Mouse (Mus musculus): ENCODE data around the gene Mtmr12. TPM values are rescaled to one million over a fixed set of nuclear protein-coding genes. Genes with fewer than 3 reads are reported as not detected.
"Not testable (repeated sequence)": the region's sequence is repeated elsewhere in the genome, so short reads cannot be mapped to it uniquely, and the experiment has no call there.

Mtmr12 gene
- polyA plus RNA-seq, 1 experiment, result 49.2 TPM

DNA sequence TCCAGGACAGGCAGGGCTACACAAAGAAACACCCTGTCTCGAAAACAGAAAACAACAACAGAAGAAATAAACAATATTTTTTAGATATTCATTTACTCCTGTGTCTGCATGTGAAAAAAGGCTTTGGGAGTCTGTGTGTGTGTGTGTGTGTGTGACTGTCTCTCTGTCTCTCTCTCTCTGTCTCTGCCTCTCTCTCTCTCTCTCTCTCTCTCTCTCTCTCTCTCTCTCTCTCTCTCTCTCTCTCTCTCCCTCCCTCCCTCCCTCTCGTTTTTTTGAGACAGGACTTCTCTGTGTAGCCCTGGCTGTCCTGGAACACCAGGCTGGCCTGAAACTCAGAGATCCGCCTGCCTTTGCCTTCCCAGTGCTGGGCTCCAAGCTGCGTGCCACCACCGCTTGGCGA lies 8.9 kb upstream of the Mtmr12 start:
- Histone ChIP-seq H3K4me1 (replicated peaks; ENCODE audit: control insufficient read depth, insufficient read depth, low read length) (peaks cover 12% of the 10 kb centered on the region), H3K27me3 (ENCODE audit: control insufficient read depth, insufficient read depth, low read length) (no peaks in the 10 kb centered on the region; the same call in 1 of the 2 replicates), H3K36me3 (ENCODE audit: control insufficient read depth, insufficient read depth, low read length) (no peaks in the 10 kb centered on the region), H3K4me3 (ENCODE audit: control insufficient read depth, insufficient read depth, low read length) (no peak overlapping the region), H3K27ac (ENCODE audit: control insufficient read depth, insufficient read depth, low read length) (no peak overlapping the region)
- no peak for TF ChIP-seq POLR2A (IDR thresholded peaks at IDR 0.05; ENCODE audit: control insufficient read depth, extremely low read depth, insufficient read depth, low read length, poor library complexity)
- no peak for TF ChIP-seq CTCF (IDR thresholded peaks at IDR 0.05; ENCODE audit: borderline replicate concordance, control insufficient read depth, extremely low read depth, insufficient read depth, low read length, poor library complexity)
- WGBS, result 93% methylated on average over 6 of the region's 6 CpGs
- no peak for DNase-seq

- no peak overlapping the region for H3K27ac ChIP-seq (ENCODE audit: control insufficient read depth, insufficient read depth, low read length)
- peaks cover 12% of the 10 kb centered on the region for H3K4me1 ChIP-seq (replicated peaks; ENCODE audit: control insufficient read depth, insufficient read depth, low read length)
- DNase-seq, result peak; percentile 66
- H3K27me3 ChIP-seq (ENCODE audit: control insufficient read depth, insufficient read depth, low read length), result no peaks in the 10 kb centered on the region; the same call in 1 of the 2 replicates
- no peaks in the 10 kb centered on the region for H3K36me3 ChIP-seq (ENCODE audit: control insufficient read depth, insufficient read depth, low read length)
- TF ChIP-seq CTCF (IDR thresholded peaks at IDR 0.05; ENCODE audit: borderline replicate concordance, control insufficient read depth, extremely low read depth, insufficient read depth, low read length, poor library complexity) (no peak), POLR2A (IDR thresholded peaks at IDR 0.05; ENCODE audit: control insufficient read depth, extremely low read depth, insufficient read depth, low read length, poor library complexity) (no peak)
- 38% methylated on average over 22 of the region's 22 CpGs for WGBS
- H3K4me3 ChIP-seq (ENCODE audit: control insufficient read depth, insufficient read depth, low read length), result no peak overlapping the region
Observed at GRCm38 (mm10) chr15:12196410-12197191, 8.2 kb upstream of the Mtmr12 start.

DNA sequence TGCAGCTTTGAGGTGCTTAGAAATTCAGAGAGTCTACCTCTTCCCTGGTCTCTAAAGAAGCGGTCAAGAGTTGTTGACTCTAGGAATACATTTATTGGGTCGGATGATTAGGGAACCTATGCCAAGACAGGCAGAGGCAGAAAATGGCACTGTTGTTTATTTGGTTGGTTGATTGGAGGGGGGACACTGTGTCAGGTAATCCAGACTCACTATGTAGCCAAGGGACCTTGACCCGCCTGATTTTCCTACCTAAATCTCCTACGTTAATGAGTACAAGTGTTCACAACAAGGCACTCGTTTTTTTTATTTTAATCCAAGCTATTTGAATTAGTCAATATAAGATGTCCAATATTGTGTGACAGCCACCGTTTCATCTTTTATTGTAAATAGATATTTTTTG lies 7.5 kb upstream of the Mtmr12 start:
- no peak overlapping the region for H3K27ac ChIP-seq (ENCODE audit: control insufficient read depth, insufficient read depth, low read length)
- DNase-seq, result no peak
- TF ChIP-seq POLR2A (IDR thresholded peaks at IDR 0.05; ENCODE audit: control insufficient read depth, extremely low read depth, insufficient read depth, low read length, poor library complexity) (no peak), CTCF (IDR thresholded peaks at IDR 0.05; ENCODE audit: borderline replicate concordance, control insufficient read depth, extremely low read depth, insufficient read depth, low read length, poor library complexity) (no peak)
- H3K27me3 ChIP-seq (ENCODE audit: control insufficient read depth, insufficient read depth, low read length), result no peaks in the 10 kb centered on the region; the same call in 1 of the 2 replicates
- H3K4me1 ChIP-seq (replicated peaks; ENCODE audit: control insufficient read depth, insufficient read depth, low read length), result peaks cover 12% of the 10 kb centered on the region
- 87% methylated on average over 6 of the region's 6 CpGs for WGBS
- no peak overlapping the region for H3K4me3 ChIP-seq (ENCODE audit: control insufficient read depth, insufficient read depth, low read length)
- H3K36me3 ChIP-seq (ENCODE audit: control insufficient read depth, insufficient read depth, low read length), result no peaks in the 10 kb centered on the region

DNA sequence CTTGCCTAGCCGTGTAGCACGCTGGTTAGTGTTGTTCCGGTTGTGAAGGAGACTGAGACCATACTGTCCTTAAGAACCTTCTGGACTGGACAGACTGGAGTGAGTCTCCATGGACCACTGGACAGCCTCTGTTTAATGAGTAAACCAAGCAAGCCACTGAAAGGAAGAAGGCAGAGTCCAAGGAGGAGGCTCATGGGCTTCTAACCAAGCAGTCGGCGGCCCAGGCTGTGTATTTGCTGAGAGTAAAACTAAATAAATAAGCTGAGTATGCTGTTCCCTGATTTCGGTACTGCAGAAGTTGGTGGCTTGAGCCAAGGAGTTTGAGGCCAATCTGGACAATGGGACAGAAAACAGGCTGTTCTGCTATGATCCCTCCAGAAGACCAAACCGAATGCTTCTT lies 4.8 kb upstream of the Mtmr12 start:
- no peak for DNase-seq
- Histone ChIP-seq H3K27me3 (ENCODE audit: control insufficient read depth, insufficient read depth, low read length) (no peaks in the 10 kb centered on the region; the same call in 1 of the 2 replicates), H3K4me3 (ENCODE audit: control insufficient read depth, insufficient read depth, low read length) (no peak overlapping the region), H3K4me1 (replicated peaks; ENCODE audit: control insufficient read depth, insufficient read depth, low read length) (peaks cover 12% of the 10 kb centered on the region), H3K27ac (ENCODE audit: control insufficient read depth, insufficient read depth, low read length) (no peak overlapping the region), H3K36me3 (ENCODE audit: control insufficient read depth, insufficient read depth, low read length) (no peaks in the 10 kb centered on the region)
- WGBS, result 95% methylated on average over 7 of the region's 7 CpGs
- no peak for TF ChIP-seq CTCF (IDR thresholded peaks at IDR 0.05; ENCODE audit: borderline replicate concordance, control insufficient read depth, extremely low read depth, insufficient read depth, low read length, poor library complexity)
- no peak for TF ChIP-seq POLR2A (IDR thresholded peaks at IDR 0.05; ENCODE audit: control insufficient read depth, extremely low read depth, insufficient read depth, low read length, poor library complexity)

DNA sequence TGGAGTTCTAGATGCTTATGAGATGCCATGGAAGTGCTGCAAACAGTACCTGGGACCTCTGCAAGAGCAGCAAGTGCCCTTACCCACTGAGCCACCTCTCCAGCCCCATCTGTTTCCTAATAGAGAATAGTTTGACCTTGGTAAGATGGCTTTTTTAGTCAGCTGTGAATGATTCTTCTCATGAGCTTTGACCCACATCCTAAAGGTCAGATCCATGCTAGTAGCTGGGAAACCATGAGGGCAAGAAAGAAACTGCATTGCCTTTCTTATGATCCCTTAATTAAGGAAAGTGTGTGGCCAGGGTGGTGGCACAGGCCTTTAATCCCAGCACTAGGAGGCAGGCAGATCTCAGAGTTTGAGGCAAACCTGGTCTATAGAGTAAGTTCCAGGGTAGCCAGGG lies 3.0 kb upstream of the Mtmr12 start:
- Histone ChIP-seq H3K4me1 (replicated peaks; ENCODE audit: control insufficient read depth, insufficient read depth, low read length) (peaks cover 16% of the 10 kb centered on the region), H3K36me3 (ENCODE audit: control insufficient read depth, insufficient read depth, low read length) (no peaks in the 10 kb centered on the region), H3K4me3 (ENCODE audit: control insufficient read depth, insufficient read depth, low read length) (no peak overlapping the region), H3K27me3 (ENCODE audit: control insufficient read depth, insufficient read depth, low read length) (no peaks in the 10 kb centered on the region), H3K27ac (ENCODE audit: control insufficient read depth, insufficient read depth, low read length) (no peak overlapping the region)
- no peak for TF ChIP-seq CTCF (IDR thresholded peaks at IDR 0.05; ENCODE audit: borderline replicate concordance, control insufficient read depth, extremely low read depth, insufficient read depth, low read length, poor library complexity)
- TF ChIP-seq POLR2A (IDR thresholded peaks at IDR 0.05; ENCODE audit: control insufficient read depth, extremely low read depth, insufficient read depth, low read length, poor library complexity), result no peak
- DNase-seq, result no peak

GRCm38 (mm10) chr15:12202456-12202855 lies 2.4 kb upstream of the Mtmr12 start:
- H3K4me1 ChIP-seq (replicated peaks; ENCODE audit: control insufficient read depth, insufficient read depth, low read length), result peaks cover 20% of the 10 kb centered on the region
- no peak overlapping the region for H3K27ac ChIP-seq (ENCODE audit: control insufficient read depth, insufficient read depth, low read length)
- H3K27me3 ChIP-seq (ENCODE audit: control insufficient read depth, insufficient read depth, low read length), result no peaks in the 10 kb centered on the region
- H3K4me3 ChIP-seq (ENCODE audit: control insufficient read depth, insufficient read depth, low read length), result no peak overlapping the region
- H3K36me3 ChIP-seq (ENCODE audit: control insufficient read depth, insufficient read depth, low read length), result no peaks in the 10 kb centered on the region
- 98% methylated on average over 3 of the region's 3 CpGs for WGBS
- no peak for TF ChIP-seq CTCF (IDR thresholded peaks at IDR 0.05; ENCODE audit: borderline replicate concordance, control insufficient read depth, extremely low read depth, insufficient read depth, low read length, poor library complexity)
- no peak for TF ChIP-seq POLR2A (IDR thresholded peaks at IDR 0.05; ENCODE audit: control insufficient read depth, extremely low read depth, insufficient read depth, low read length, poor library complexity)
- DNase-seq, result no peak

GRCm38 (mm10) chr15:12203008-12203407 lies 1.8 kb upstream of the Mtmr12 start:
- WGBS, result 93% methylated on average over 5 of the region's 5 CpGs
- DNase-seq; H3K36me3 ChIP-seq (ENCODE audit: control insufficient read depth, insufficient read depth, low read length); H3K27ac ChIP-seq (ENCODE audit: control insufficient read depth, insufficient read depth, low read length); H3K4me3 ChIP-seq (ENCODE audit: control insufficient read depth, insufficient read depth, low read length); H3K27me3 ChIP-seq (ENCODE audit: control insufficient read depth, insufficient read depth, low read length): not testable (repeated sequence)
- peaks cover 21% of the 10 kb centered on the region for H3K4me1 ChIP-seq (replicated peaks; ENCODE audit: control insufficient read depth, insufficient read depth, low read length)
